Mouse (Mus musculus): ENCODE results near the gene Ubp1.

The Ubp1 gene

GRCm38 (mm10) chr9:113969399-113969798 lies 38.7 kb downstream of the Ubp1 start:
- no peak for DNase-seq (ENCODE audit: low spot score)

GRCm38 (mm10) chr9:113970041-113970440 lies 39.3 kb downstream of the Ubp1 start:
- no peak for DNase-seq (ENCODE audit: low spot score)

GRCm38 (mm10) chr9:113971615-113972014 lies 40.9 kb downstream of the Ubp1 start:
- no peak for DNase-seq (ENCODE audit: low spot score)

- DNase-seq (ENCODE audit: low spot score), result no peak
These were observed 43.1 kb downstream of the Ubp1 start for GRCm38 (mm10) chr9:113973857-113974256.

GRCm38 (mm10) chr9:113974945-113975344 lies 44.2 kb downstream of the Ubp1 start:
- no peak for DNase-seq (ENCODE audit: low spot score)

- no peak for DNase-seq (ENCODE audit: low spot score)
These were observed 44.7 kb downstream of the Ubp1 start for GRCm38 (mm10) chr9:113975442-113975841.

GRCm38 (mm10) chr9:113976264-113976663 lies 45.5 kb downstream of the Ubp1 start:
- DNase-seq (ENCODE audit: low spot score), result no peak

- no peak for DNase-seq (ENCODE audit: low spot score)
These were observed 46.6 kb downstream of the Ubp1 start for GRCm38 (mm10) chr9:113977225-113977840.

- no peak for DNase-seq (ENCODE audit: low spot score)
These were observed 47.9 kb downstream of the Ubp1 start for GRCm38 (mm10) chr9:113978656-113979055.

- no peak for DNase-seq (ENCODE audit: low spot score)
These were observed 48.6 kb downstream of the Ubp1 start for GRCm38 (mm10) chr9:113979356-113979755.

GRCm38 (mm10) chr9:113981099-113981880 lies 50.6 kb downstream of the Ubp1 start:
- DNase-seq (ENCODE audit: low spot score), result no peak

GRCm38 (mm10) chr9:113982451-113982850 lies 51.7 kb downstream of the Ubp1 start:
- DNase-seq (ENCODE audit: low spot score), result no peak

- DNase-seq (ENCODE audit: low spot score), result no peak
These were observed 52.3 kb downstream of the Ubp1 start for GRCm38 (mm10) chr9:113982883-113983670.

GRCm38 (mm10) chr9:113984946-113985620 lies 54.3 kb downstream of the Ubp1 start:
- no peak for DNase-seq (ENCODE audit: low spot score)

- DNase-seq (ENCODE audit: low spot score), result peak; percentile 56
These were observed 60.0 kb downstream of the Ubp1 start for GRCm38 (mm10) chr9:113990547-113991248.

- DNase-seq (ENCODE audit: low spot score), result no peak
These were observed 62.1 kb downstream of the Ubp1 start for GRCm38 (mm10) chr9:113992810-113993209.

GRCm38 (mm10) chr9:113998311-113998710 lies 67.6 kb downstream of the Ubp1 start:
- DNase-seq (ENCODE audit: low spot score), result no peak

- DNase-seq (ENCODE audit: low spot score), result no peak
These were observed 76.1 kb downstream of the Ubp1 start for GRCm38 (mm10) chr9:114006801-114007200.

GRCm38 (mm10) chr9:114007850-114008350 lies 77.2 kb downstream of the Ubp1 start:
- DNase-seq (ENCODE audit: low spot score), result no peak

- DNase-seq (ENCODE audit: low spot score), result no peak
These were observed 78.8 kb downstream of the Ubp1 start for GRCm38 (mm10) chr9:114009526-114009925.

- DNase-seq (ENCODE audit: low spot score), result no peak
These were observed 80.5 kb downstream of the Ubp1 start for GRCm38 (mm10) chr9:114011203-114011602.
